Mouse (Mus musculus): ENCODE measurements around the gene Olfr224. TPM values are rescaled to one million over a fixed set of nuclear protein-coding genes. Genes with fewer than 3 reads are reported as not detected.
A peak's percentile ranks its signal among the peaks of the same experiment; 100 is the strongest.

The Olfr224 gene
- total RNA-seq, 1 experiment: not detected

GRCm38 (mm10) chr11:58604688-58605087 lies 34.3 kb upstream of the Olfr224 start:
- no peak for TF ChIP-seq MAFK (IDR thresholded peaks at IDR 0.05; ENCODE audit: insufficient read depth, low read depth, low read length)
- TF ChIP-seq CHD2 (IDR thresholded peaks at IDR 0.05; ENCODE audit: low read depth, low read length): no peak
- no peak for TF ChIP-seq ZC3H11A (IDR thresholded peaks at IDR 0.05; ENCODE audit: borderline replicate concordance, low read depth, low read length)
- no peak for TF ChIP-seq ZNF384 (IDR thresholded peaks at IDR 0.05; ENCODE audit: low read depth, low read length)
- TF ChIP-seq HCFC1 (IDR thresholded peaks at IDR 0.05; ENCODE audit: borderline replicate concordance, insufficient read depth, low read length): no peak
- no peaks in the 10 kb centered on the region for H3K9me3 ChIP-seq (ENCODE audit: control insufficient read depth, insufficient read depth, low read depth, low read length)
- in situ Hi-C loops (cut with MboI; ENCODE audit: low sequenced_read_pairs in 2 of 2, unreplicated experiment in 2 of 2): no loop called here

GRCm38 (mm10) chr11:58602800-58603560 lies 32.6 kb upstream of the Olfr224 start:
- peak; percentile 29 for DNase-seq (ENCODE audit: low read depth, low spot score)
- in situ Hi-C loops (cut with MboI; ENCODE audit: low sequenced_read_pairs in 2 of 2, unreplicated experiment in 2 of 2): no loop called here
- Histone ChIP-seq H3K9me3 (ENCODE audit: control insufficient read depth, insufficient read depth, low read depth, low read length) (no peaks in the 10 kb centered on the region), H3K36me3 (ENCODE audit: control insufficient read depth, insufficient read depth, low read length, poor library complexity, severe bottlenecking) (no peaks in the 10 kb centered on the region), H3K4me1 (ENCODE audit: control insufficient read depth in 2 of 2, insufficient read depth in 2 of 2, low read length in 2 of 2, poor library complexity in 1 of 2) (no peaks in the 10 kb centered on the region; a peak in 1 of 4 replicates), H3K4me3 (ENCODE audit: insufficient read depth in 1 of 2, low read depth in 1 of 2, low read length in 2 of 2, poor library complexity in 1 of 2, severe bottlenecking in 1 of 2) (no peak overlapping the region), H3K27ac (ENCODE audit: insufficient read depth, low read depth, low read length, poor library complexity, severe bottlenecking) (no peak overlapping the region; the same call in 1 of the 2 replicates), H3K9ac (ENCODE audit: insufficient read depth, low read depth, low read length, poor library complexity, severe bottlenecking) (no peak overlapping the region)
- TF ChIP-seq ZNF384 (IDR thresholded peaks at IDR 0.05; ENCODE audit: low read depth, low read length) (no peak), ZC3H11A (IDR thresholded peaks at IDR 0.05; ENCODE audit: borderline replicate concordance, low read depth, low read length) (no peak), MAFK (IDR thresholded peaks at IDR 0.05; ENCODE audit: insufficient read depth, low read depth, low read length) (no peak), HCFC1 (IDR thresholded peaks at IDR 0.05; ENCODE audit: borderline replicate concordance, insufficient read depth, low read length) (no peak), CHD2 (IDR thresholded peaks at IDR 0.05; ENCODE audit: low read depth, low read length) (no peak)

More at GRCm38 (mm10) chr11:58604688-58605087, 34.3 kb upstream of the Olfr224 start:
- DNase-seq (ENCODE audit: low read depth, low spot score): no peak
- Histone ChIP-seq H3K4me1 (ENCODE audit: control insufficient read depth in 2 of 2, insufficient read depth in 2 of 2, low read length in 2 of 2, poor library complexity in 1 of 2) (no peaks in the 10 kb centered on the region; a peak in 1 of 4 replicates), H3K4me3 (ENCODE audit: insufficient read depth in 1 of 2, low read depth in 1 of 2, low read length in 2 of 2, poor library complexity in 1 of 2, severe bottlenecking in 1 of 2) (no peak overlapping the region), H3K36me3 (ENCODE audit: control insufficient read depth, insufficient read depth, low read length, poor library complexity, severe bottlenecking) (no peaks in the 10 kb centered on the region), H3K27ac (ENCODE audit: insufficient read depth, low read depth, low read length, poor library complexity, severe bottlenecking) (no peak overlapping the region), H3K9ac (ENCODE audit: insufficient read depth, low read depth, low read length, poor library complexity, severe bottlenecking) (no peak overlapping the region)

GRCm38 (mm10) chr11:58602062-58602461 lies 31.7 kb upstream of the Olfr224 start:
- DNase-seq (ENCODE audit: low read depth, low spot score): no peak
- H3K36me3 ChIP-seq (ENCODE audit: control insufficient read depth, insufficient read depth, low read length, poor library complexity, severe bottlenecking): no peaks in the 10 kb centered on the region
- in situ Hi-C loops (cut with MboI; ENCODE audit: low sequenced_read_pairs in 2 of 2, unreplicated experiment in 2 of 2): no loop called here
- no peaks in the 10 kb centered on the region for H3K9me3 ChIP-seq (ENCODE audit: control insufficient read depth, insufficient read depth, low read depth, low read length)
- H3K9ac ChIP-seq (ENCODE audit: insufficient read depth, low read depth, low read length, poor library complexity, severe bottlenecking): no peak overlapping the region
- H3K4me3 ChIP-seq (ENCODE audit: insufficient read depth in 1 of 2, low read depth in 1 of 2, low read length in 2 of 2, poor library complexity in 1 of 2, severe bottlenecking in 1 of 2): no peak overlapping the region
- no peak overlapping the region for H3K27ac ChIP-seq (ENCODE audit: insufficient read depth, low read depth, low read length, poor library complexity, severe bottlenecking)
- H3K4me1 ChIP-seq (ENCODE audit: control insufficient read depth in 2 of 2, insufficient read depth in 2 of 2, low read length in 2 of 2, poor library complexity in 1 of 2): no peaks in the 10 kb centered on the region; a peak in 1 of 4 replicates
- TF ChIP-seq HCFC1 (IDR thresholded peaks at IDR 0.05; ENCODE audit: borderline replicate concordance, insufficient read depth, low read length) (peak; percentile 80; the same call in 1 of the 2 replicates), ZC3H11A (IDR thresholded peaks at IDR 0.05; ENCODE audit: borderline replicate concordance, low read depth, low read length) (no peak)

GRCm38 (mm10) chr11:58597837-58598236 lies 27.5 kb upstream of the Olfr224 start:
- Histone ChIP-seq H3K36me3 (ENCODE audit: control insufficient read depth, insufficient read depth, low read length, poor library complexity, severe bottlenecking) (no peaks in the 10 kb centered on the region), H3K4me1 (ENCODE audit: control insufficient read depth in 2 of 2, insufficient read depth in 2 of 2, low read length in 2 of 2, poor library complexity in 1 of 2) (no peaks in the 10 kb centered on the region), H3K27ac (ENCODE audit: insufficient read depth, low read depth, low read length, poor library complexity, severe bottlenecking) (no peak overlapping the region), H3K4me3 (ENCODE audit: insufficient read depth in 1 of 2, low read depth in 1 of 2, low read length in 2 of 2, poor library complexity in 1 of 2, severe bottlenecking in 1 of 2) (no peak overlapping the region), H3K9ac (ENCODE audit: insufficient read depth, low read depth, low read length, poor library complexity, severe bottlenecking) (no peak overlapping the region), H3K9me3 (ENCODE audit: control insufficient read depth, insufficient read depth, low read depth, low read length) (no peaks in the 10 kb centered on the region)
- DNase-seq (ENCODE audit: low read depth, low spot score): no peak
- TF ChIP-seq ZC3H11A (IDR thresholded peaks at IDR 0.05; ENCODE audit: borderline replicate concordance, low read depth, low read length) (no peak), MAFK (IDR thresholded peaks at IDR 0.05; ENCODE audit: insufficient read depth, low read depth, low read length) (no peak), CHD2 (IDR thresholded peaks at IDR 0.05; ENCODE audit: low read depth, low read length) (no peak), HCFC1 (IDR thresholded peaks at IDR 0.05; ENCODE audit: borderline replicate concordance, insufficient read depth, low read length) (no peak), ZNF384 (IDR thresholded peaks at IDR 0.05; ENCODE audit: low read depth, low read length) (no peak)
- in situ Hi-C loops (cut with MboI; ENCODE audit: low sequenced_read_pairs in 2 of 2, unreplicated experiment in 2 of 2): no loop called here
